Mouse (Mus musculus) ovary, adult 18-20 months (tissue): ENCODE measurements around the gene Cd300c.
"Not testable (repeated sequence)": the region's sequence is repeated elsewhere in the genome, so short reads cannot be mapped to it uniquely, and the experiment has no call there.

Experiments used
- DNase-seq: peaks from one replicate; pipeline ENCODE4 v3.0.0; 2022; ENCODE audit warnings: low spot score, mixed read lengths

Gene Cd300c

GRCm38 (mm10) chr11:114968752-114969207 is at the start of gene Cd300c:
Gene Cd300c (minus strand): TSS chr11:114969157.
- no peak for DNase-seq

- not testable (repeated sequence) for DNase-seq
These were observed 47.1 kb upstream of the Cd300c start, which contains the start of gene Cd300ld2 for GRCm38 (mm10) chr11:115016093-115016492. Gene Cd300ld2 (minus strand): TSS chr11:115016193.

- no peak for DNase-seq
These were observed 35.1 kb upstream of the Cd300c start for GRCm38 (mm10) chr11:115004070-115004469.

GRCm38 (mm10) chr11:115001474-115002040 is 32.6 kb upstream of the Cd300c start, which contains the start of gene Cd300c2:
Gene Cd300c2 (minus strand): TSS chr11:115001880.
- no peak for DNase-seq

GRCm38 (mm10) chr11:114989793-114990192 is 20.8 kb upstream of the Cd300c start, which contains the start of gene Cd300ld:
Gene Cd300ld (minus strand): TSS chr11:114989922.
- DNase-seq: no peak

GRCm38 (mm10) chr11:114981866-114982265 is 12.9 kb upstream of the Cd300c start:
- no peak for DNase-seq

GRCm38 (mm10) chr11:114972726-114973125 is 3.8 kb upstream of the Cd300c start:
- no peak for DNase-seq

GRCm38 (mm10) chr11:114965182-114965828 is 3.7 kb downstream of the Cd300c start:
- DNase-seq: no peak

- DNase-seq: no peak
These were observed 8.6 kb downstream of the Cd300c start for GRCm38 (mm10) chr11:114960369-114960768.

GRCm38 (mm10) chr11:114934144-114934543 is 34.8 kb downstream of the Cd300c start, which contains the start of gene Cd300lb:
Gene Cd300lb (minus strand): TSS chr11:114934386.
- DNase-seq: no peak

- DNase-seq: no peak
These were observed 35.4 kb downstream of the Cd300c start for GRCm38 (mm10) chr11:114933591-114933990.

GRCm38 (mm10) chr11:114931041-114931440 is 37.9 kb downstream of the Cd300c start:
- DNase-seq: no peak

GRCm38 (mm10) chr11:114929581-114929980 is 39.4 kb downstream of the Cd300c start:
- no peak for DNase-seq

GRCm38 (mm10) chr11:114923961-114924360 is 45.0 kb downstream of the Cd300c start:
- DNase-seq: no peak

GRCm38 (mm10) chr11:114922439-114922838 is 46.5 kb downstream of the Cd300c start:
- no peak for DNase-seq

- no peak for DNase-seq
These were observed 51.8 kb downstream of the Cd300c start for GRCm38 (mm10) chr11:114917120-114917519.

- no peak for DNase-seq
These were observed 54.0 kb downstream of the Cd300c start for GRCm38 (mm10) chr11:114914978-114915377.

- peak; percentile 13 for DNase-seq
These were observed 56.1 kb downstream of the Cd300c start for GRCm38 (mm10) chr11:114912847-114913246.

GRCm38 (mm10) chr11:114909538-114909937 is 59.4 kb downstream of the Cd300c start:
- DNase-seq: not testable (repeated sequence)

- no peak for DNase-seq
These were observed 60.9 kb downstream of the Cd300c start for GRCm38 (mm10) chr11:114908086-114908485.

- DNase-seq: no peak
These were observed 61.4 kb downstream of the Cd300c start for GRCm38 (mm10) chr11:114907567-114907966.
